Mouse (Mus musculus): ENCODE data around the gene Atp6v0c. TPM values are rescaled to one million over a fixed set of nuclear protein-coding genes. Genes with fewer than 3 reads are reported as not detected.

Gene Atp6v0c
- total RNA-seq, 4 experiments from 2014 or later = 1,111 to 1,205 (median 1,168) TPM

Other genes with a start within 250 kb of the Atp6v0c start
- gene Sbp, start 228.0 kb downstream of the Atp6v0c start, total RNA-seq (2022) = not detected
- not detected for gene Sbpl, start 214.4 kb downstream of the Atp6v0c start, total RNA-seq (2022)
- gene Prss30, start 189.1 kb downstream of the Atp6v0c start, total RNA-seq (2022) = under 1 TPM; 0.25 to 0.96 (median 0.68) TPM
- 1 to 10 TPM in 3 of 4 experiments, under 1 TPM in 1; 0.94 to 1.7 (median 1.1) TPM for gene Prss22, start 171.6 kb downstream of the Atp6v0c start, total RNA-seq (2022)
- gene Prss27, start 131.6 kb downstream of the Atp6v0c start, total RNA-seq (2022) = not detected
- 10 to 100 TPM; 20.9 to 23.2 (median 21.9) TPM for gene Kctd5, start 96.2 kb downstream of the Atp6v0c start, total RNA-seq (2022)
- 100 to 1,000 TPM; 105 to 133 (median 122) TPM for gene Pdpk1, start 18.8 kb downstream of the Atp6v0c start, total RNA-seq (2022)
- gene Amdhd2, start 5.9 kb downstream of the Atp6v0c start, total RNA-seq (2022) = 10 to 100 TPM; 34.8 to 48.2 (median 40.3) TPM
- 10 to 100 TPM; 59.5 to 65.9 (median 63.6) TPM for gene Tbc1d24, start 35.9 kb upstream of the Atp6v0c start, total RNA-seq (2022)
- 10 to 100 TPM in 2 of 4 experiments, 1 to 10 TPM in 2; 9.5 to 10.6 (median 9.9) TPM for gene Ntn3, start 39.8 kb upstream of the Atp6v0c start, total RNA-seq (2022)
- gene Tedc2, start 51.1 kb upstream of the Atp6v0c start, total RNA-seq (2022) = 10 to 100 TPM in 2 of 4 experiments, 1 to 10 TPM in 2; 8.6 to 10.2 (median 10.1) TPM
- gene Ccnf, start 81.8 kb upstream of the Atp6v0c start, total RNA-seq (2022) = 1 to 10 TPM; 4.9 to 6.4 (median 5.3) TPM
- 1 to 10 TPM in 2 of 4 experiments, under 1 TPM in 2; 0.82 to 1.4 (median 1.1) TPM for gene Abca17, start 181.4 kb upstream of the Atp6v0c start, total RNA-seq (2022)
- 10 to 100 TPM; 70.2 to 79.0 (median 72.0) TPM for gene Abca3, start 182.2 kb upstream of the Atp6v0c start, total RNA-seq (2022)
- 100 to 1,000 TPM; 128 to 131 (median 129) TPM for gene Rnps1, start 244.9 kb upstream of the Atp6v0c start, total RNA-seq (2022)

Data from left cerebral cortex, adult 8-10 months (tissue).